Mouse (Mus musculus): ENCODE measurements at regions not wholly inside any gene's neighbourhood (a gene's known extent, or its start where the extent isn't known, plus 50 kb on each side); places are given as distances from the start of the nearest gene placed in this dataset.

DNA sequence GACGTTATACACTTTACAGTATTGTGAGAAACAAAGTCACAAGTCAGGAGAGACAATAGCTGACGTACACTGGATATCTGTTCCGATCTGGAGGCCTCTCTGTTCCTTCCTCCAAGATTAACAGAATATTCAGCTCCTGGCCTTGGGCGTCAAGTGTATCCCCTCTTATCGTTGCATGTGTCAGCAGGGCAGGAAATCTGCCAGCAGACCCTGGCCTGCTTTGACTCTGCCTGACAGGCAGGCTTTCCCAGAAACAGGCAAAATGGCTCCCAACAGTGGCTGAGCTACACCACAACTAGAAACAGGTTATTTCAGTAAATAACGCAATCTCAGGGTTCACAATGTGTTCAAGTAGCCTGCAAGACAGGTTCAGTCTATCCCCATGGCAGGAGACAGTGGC lies 112.3 kb upstream of the Otogl start:
- Histone ChIP-seq H3K4me1 (ENCODE audit: control insufficient read depth in 1 of 2, insufficient read depth in 2 of 2, low read length in 2 of 2) (no peaks in the 10 kb centered on the region), H3K9me3 (replicated peaks; ENCODE audit: insufficient read depth, low read length) (no peaks in the 10 kb centered on the region), H3K4me3 (ENCODE audit: control insufficient read depth in 1 of 2, insufficient read depth in 1 of 2, low read depth in 2 of 2, low read length in 2 of 2) (no peak overlapping the region), H3K27me3 (ENCODE audit: control insufficient read depth in 1 of 2, insufficient read depth in 2 of 2, low read length in 2 of 2) (no peaks in the 10 kb centered on the region), H3K36me3 (ENCODE audit: control insufficient read depth in 1 of 2, insufficient read depth in 2 of 2, low read length in 2 of 2) (no peaks in the 10 kb centered on the region), H3K9ac (ENCODE audit: control insufficient read depth, low read depth, low read length, poor library complexity, severe bottlenecking) (no peak overlapping the region), H3K27ac (ENCODE audit: control insufficient read depth, low read depth, low read length) (no peak overlapping the region), H3K79me2 (ENCODE audit: control insufficient read depth, insufficient read depth, low read length, poor library complexity) (no peaks in the 10 kb centered on the region)
- no peak for DNase-seq (ENCODE audit: low read depth, low spot score)
- TF ChIP-seq MEF2A (IDR thresholded peaks at IDR 0.05; ENCODE audit: extremely low read depth, insufficient replicate concordance, low read depth, low read length, poor library complexity, severe bottlenecking) (no peak), USF2 (IDR thresholded peaks at IDR 0.05; ENCODE audit: borderline replicate concordance in 1 of 2, insufficient read depth in 1 of 2, low read depth in 1 of 2, low read length in 2 of 2) (no peak), KAT2A (conservative IDR thresholded peaks at IDR 0.05; ENCODE audit: low read depth, low read length) (no peak), POLR2AphosphoS5 (IDR thresholded peaks at IDR 0.05; ENCODE audit: borderline replicate concordance, low read depth, low read length) (no peak), TAL1 (IDR thresholded peaks at IDR 0.05; ENCODE audit: low read length) (no peak), CHD1 (IDR thresholded peaks at IDR 0.05; ENCODE audit: low read depth, low read length) (no peak), MXI1 (IDR thresholded peaks at IDR 0.05; ENCODE audit: low read depth, low read length) (no peak), EP300 (IDR thresholded peaks at IDR 0.05; ENCODE audit: low read depth in 1 of 2, low read length in 2 of 2) (no peak)

- TF ChIP-seq MYC (IDR thresholded peaks at IDR 0.05; ENCODE audit: low read depth, low read length), result no peak
- TF ChIP-seq NELFE (IDR thresholded peaks at IDR 0.05; ENCODE audit: low read depth, low read length), result no peak
- no peak for TF ChIP-seq SIN3A (IDR thresholded peaks at IDR 0.05; ENCODE audit: low read length)
- no peak for TF ChIP-seq E2F4 (IDR thresholded peaks at IDR 0.05; ENCODE audit: borderline replicate concordance, low read depth, low read length)
- TF ChIP-seq POLR2A (IDR thresholded peaks at IDR 0.05; ENCODE audit: control insufficient read depth in 1 of 2, insufficient read depth in 1 of 2, low read depth in 1 of 2, low read length in 2 of 2, poor library complexity in 1 of 2), result no peak
- no peak for TF ChIP-seq SMC3 (IDR thresholded peaks at IDR 0.05; ENCODE audit: low read depth, low read length)
- no peak for TF ChIP-seq CHD2 (IDR thresholded peaks at IDR 0.05; ENCODE audit: low read length)
- no peak for TF ChIP-seq TAL1 (IDR thresholded peaks at IDR 0.05; ENCODE audit: low read length)
- no peak for TF ChIP-seq TCF12 (IDR thresholded peaks at IDR 0.05; ENCODE audit: low read depth, low read length)
- TF ChIP-seq ZKSCAN1 (IDR thresholded peaks at IDR 0.05; ENCODE audit: low read depth, low read length), result no peak
- TF ChIP-seq GATA1 (IDR thresholded peaks at IDR 0.05; ENCODE audit: low read depth, low read length), result no peak
- TF ChIP-seq UBTF (IDR thresholded peaks at IDR 0.05; ENCODE audit: borderline replicate concordance, insufficient read depth, low read depth, low read length), result no peak
- no peak for TF ChIP-seq MXI1 (IDR thresholded peaks at IDR 0.05; ENCODE audit: low read depth, low read length)
- no peak for TF ChIP-seq POLR2AphosphoS2 (IDR thresholded peaks at IDR 0.05; ENCODE audit: low read length)
- TF ChIP-seq POLR2AphosphoS5 (IDR thresholded peaks at IDR 0.05; ENCODE audit: borderline replicate concordance, low read depth, low read length), result no peak
- TF ChIP-seq CHD1 (IDR thresholded peaks at IDR 0.05; ENCODE audit: low read depth, low read length), result no peak
- no peak for TF ChIP-seq ELF1 (IDR thresholded peaks at IDR 0.05; ENCODE audit: low read depth, low read length)
- Histone ChIP-seq H3K4me3 (ENCODE audit: control insufficient read depth in 1 of 2, insufficient read depth in 1 of 2, low read depth in 2 of 2, low read length in 2 of 2) (no peak overlapping the region), H3K27ac (ENCODE audit: control insufficient read depth, low read depth, low read length) (no peak overlapping the region), H3K4me1 (ENCODE audit: control insufficient read depth in 1 of 2, insufficient read depth in 2 of 2, low read length in 2 of 2) (no peaks in the 10 kb centered on the region), H3K9me3 (replicated peaks; ENCODE audit: insufficient read depth, low read length) (no peaks in the 10 kb centered on the region), H3K79me2 (ENCODE audit: control insufficient read depth, insufficient read depth, low read length, poor library complexity) (no peaks in the 10 kb centered on the region), H3K27me3 (ENCODE audit: control insufficient read depth in 1 of 2, insufficient read depth in 2 of 2, low read length in 2 of 2) (no peaks in the 10 kb centered on the region), H3K9ac (ENCODE audit: control insufficient read depth, low read depth, low read length, poor library complexity, severe bottlenecking) (no peak overlapping the region), H3K36me3 (ENCODE audit: control insufficient read depth in 1 of 2, insufficient read depth in 2 of 2, low read length in 2 of 2) (no peaks in the 10 kb centered on the region)
- DNase-seq (ENCODE audit: low read depth, low spot score), result no peak
These were observed 104.6 kb upstream of the Otogl start for GRCm38 (mm10) chr10:108016552-108016951.

All from MEL (cell line).